Mouse (Mus musculus) liver, embryonic 16.5 days (tissue): ENCODE data around the gene Unc13d. TPM values are rescaled to one million over a fixed set of nuclear protein-coding genes. Genes with fewer than 3 reads are reported as not detected.

Experiments used
- ATAC-seq: fragments of 200-750 bp; cut with Nextera tagmentation; 2 replicates; pipeline ENCODE4 v1.8.0; 2017; ENCODE audit warnings: low read depth, mild to moderate bottlenecking, moderate number of reproducible peaks, moderate library complexity
- H3K27ac ChIP-seq: fragments of 300-500 bp; sonication (generic); 2 replicates; pipeline ENCODE4 v1.5.1; 2014; ENCODE audit warnings: mild to moderate bottlenecking, low read length
- H3K27me3 ChIP-seq: fragments of 300-500 bp; sonication (generic); 2 replicates; pipeline ENCODE4 v1.6.1; 2014; ENCODE audit warnings: low read depth, low read length, mixed read lengths; ENCODE audit not compliant: control insufficient read depth, insufficient read depth
- H3K36me3 ChIP-seq: fragments of 300-500 bp; sonication (generic); 2 replicates; pipeline ENCODE4 v1.6.1; 2014; ENCODE audit warnings: mild to moderate bottlenecking; ENCODE audit not compliant: control insufficient read depth, insufficient read depth
- H3K4me1 ChIP-seq: fragments of 300-500 bp; sonication (generic); 2 replicates; pipeline ENCODE4 v1.6.1; 2014; ENCODE audit warnings: low read depth, low read length, mixed read lengths; ENCODE audit not compliant: control insufficient read depth
- H3K4me2 ChIP-seq: fragments of 300-500 bp; sonication (generic); 2 replicates; pipeline ENCODE4 v1.6.1; 2014; ENCODE audit warnings: low read depth, low read length, mixed read lengths
- H3K4me3 ChIP-seq: fragments of 300-500 bp; sonication (generic); 2 replicates; pipeline ENCODE4 v1.5.1; 2014; ENCODE audit warnings: low read depth, mild to moderate bottlenecking, low read length
- H3K9ac ChIP-seq: fragments of 300-500 bp; sonication (generic); 2 replicates; pipeline ENCODE4 v1.6.1; 2014; ENCODE audit warnings: low read depth, low read length
- H3K9me3 ChIP-seq: fragments of 300-500 bp; sonication (generic); replicated peaks from 2 replicates; pipeline ENCODE4 v1.6.1; 2016; ENCODE audit warnings: low read length; ENCODE audit not compliant: control insufficient read depth
- WGBS: fragments of 180-500 bp; shearing (Covaris S2); extraction: QIAGEN DNeasy Blood & Tissue Kit; methylation state at CpG from one replicate; pipeline ENCODE4 v1.1.7; 2014; ENCODE audit not compliant: insufficient replicate concordance; 5-methylcytosine and 5-hydroxymethylcytosine counted together
- polyA plus RNA-seq: library from polyadenylated mRNA; unstranded; fragments of >200 nt; fragmentation: Nextera tagmentation; extraction: Ambion mirVana; gene quantifications from 2 replicates; pipeline ENCODE4 v1.2.1, GENCODE M21; 2015

Gene Unc13d
- polyA plus RNA-seq, 1 experiment from 2014 or later = 17.8 TPM

DNA sequence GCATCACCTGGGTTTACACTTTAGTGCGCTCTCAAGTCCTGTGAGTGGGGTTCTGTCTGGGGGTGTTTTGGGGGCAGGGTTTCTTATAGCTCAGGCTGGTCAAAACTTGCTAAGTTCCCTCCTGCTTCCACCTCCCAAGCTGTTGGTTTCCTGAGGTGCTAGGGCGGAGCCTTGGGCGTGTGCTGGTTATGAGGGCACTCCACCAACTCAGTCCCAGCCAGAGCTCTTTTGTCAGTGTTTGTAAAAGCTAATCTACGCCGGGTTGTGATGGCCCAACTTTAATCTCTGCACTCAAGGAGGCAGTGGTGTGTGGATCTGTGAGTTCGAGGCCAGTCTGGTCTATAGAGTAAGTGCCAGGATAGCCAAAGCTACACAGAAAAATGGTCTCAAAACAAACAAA is 6.4 kb upstream of the Unc13d start:
- no peak for ATAC-seq
- H3K27ac ChIP-seq = peak overlapping the region; percentile 76
- WGBS = 38% methylated on average over 6 of the region's 6 CpGs
- H3K9ac ChIP-seq = peak overlapping the region; percentile 40
- peaks cover 58% of the 10 kb centered on the region for H3K4me1 ChIP-seq
- H3K27me3 ChIP-seq = no peaks in the 10 kb centered on the region
- H3K4me3 ChIP-seq = peak overlapping the region; percentile 65
- peak overlapping the region; percentile 72 for H3K4me2 ChIP-seq
- H3K9me3 ChIP-seq = no peaks in the 10 kb centered on the region
- H3K36me3 ChIP-seq = peaks cover 42% of the 10 kb centered on the region

DNA sequence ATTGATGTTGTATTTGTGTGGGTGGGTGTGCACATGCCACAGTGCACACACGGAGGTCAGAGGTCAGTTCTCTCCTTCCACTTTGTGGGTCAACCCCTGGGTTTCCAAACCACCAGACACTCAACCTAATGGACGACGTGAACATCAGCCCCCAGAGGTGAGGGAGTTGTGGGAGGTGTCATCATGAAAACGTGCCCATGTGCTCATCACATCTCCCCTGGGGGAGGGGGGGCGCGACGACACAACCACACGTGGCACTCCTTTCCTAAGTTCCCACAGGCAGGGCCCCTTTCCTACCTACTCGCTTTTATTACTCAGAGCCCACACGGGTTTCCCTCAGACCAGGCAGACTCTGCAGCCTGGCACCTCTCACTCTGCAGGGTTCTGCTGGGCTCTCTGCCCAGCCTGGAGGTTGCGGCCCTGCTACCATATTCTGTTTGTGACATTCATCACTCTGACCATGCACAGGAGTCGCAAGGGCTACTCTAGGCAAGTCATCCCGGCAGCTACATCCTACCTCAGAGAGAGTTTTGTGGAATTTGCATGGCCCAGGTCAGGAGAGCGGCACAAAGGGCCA is 5.4 kb upstream of the Unc13d start:
- peaks cover 46% of the 10 kb centered on the region for H3K36me3 ChIP-seq
- H3K4me2 ChIP-seq = no peak overlapping the region
- WGBS = 81% methylated on average over 14 of the region's 14 CpGs
- H3K27me3 ChIP-seq = no peaks in the 10 kb centered on the region
- peaks cover 60% of the 10 kb centered on the region for H3K4me1 ChIP-seq
- H3K9me3 ChIP-seq = no peaks in the 10 kb centered on the region
- no peak overlapping the region for H3K4me3 ChIP-seq
- peak overlapping the region; percentile 76; the same call in 1 of the 2 replicates for H3K27ac ChIP-seq
- no peak overlapping the region for H3K9ac ChIP-seq
- no peak for ATAC-seq

DNA sequence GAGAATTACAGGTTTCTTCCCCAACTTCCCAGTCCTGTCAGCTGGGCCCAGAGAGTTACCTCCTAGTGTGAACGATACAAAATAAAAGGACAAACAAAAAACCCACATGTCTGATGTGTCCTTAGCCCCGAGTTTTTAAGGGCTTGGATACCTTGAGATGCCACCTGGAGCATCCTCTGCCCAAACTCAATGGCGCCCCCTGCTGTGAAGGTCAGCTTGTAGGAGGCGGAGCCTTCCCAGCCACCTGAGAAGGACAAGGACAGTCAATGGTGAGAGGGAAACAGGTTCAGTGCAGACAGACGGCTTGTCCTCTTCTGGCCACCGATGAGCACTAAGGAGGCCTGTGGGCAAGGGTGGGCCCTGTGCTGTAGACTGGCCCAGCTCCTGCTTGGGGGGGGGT is 3.3 kb upstream of the Unc13d start:
- H3K4me2 ChIP-seq = no peak overlapping the region
- WGBS = 57% methylated on average over 6 of the region's 6 CpGs
- no peak overlapping the region for H3K4me3 ChIP-seq
- H3K4me1 ChIP-seq = peaks cover 72% of the 10 kb centered on the region
- no peaks in the 10 kb centered on the region for H3K9me3 ChIP-seq
- no peak overlapping the region for H3K9ac ChIP-seq
- no peak for ATAC-seq
- H3K27ac ChIP-seq = no peak overlapping the region
- no peaks in the 10 kb centered on the region for H3K27me3 ChIP-seq
- H3K36me3 ChIP-seq = peaks cover 46% of the 10 kb centered on the region

DNA sequence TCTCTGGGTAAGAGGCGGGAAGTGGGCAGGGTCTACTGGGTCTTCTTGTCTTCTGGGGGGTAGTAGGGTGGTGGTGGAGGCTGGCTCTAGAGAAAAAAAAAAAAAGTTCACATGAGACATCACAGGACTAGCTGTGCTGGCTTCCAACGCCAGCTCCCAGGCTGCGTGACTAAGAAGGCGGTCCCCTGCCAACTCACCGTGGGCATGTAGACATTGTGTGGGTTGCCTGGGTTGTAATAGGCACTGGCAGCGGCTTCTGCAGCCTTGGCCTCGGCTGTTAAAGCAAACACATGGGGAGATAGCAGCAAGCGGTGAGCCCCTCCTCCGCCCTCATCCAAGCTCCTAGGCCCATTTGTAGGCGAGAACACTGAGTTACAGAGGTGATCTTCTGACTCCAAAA is 1.8 kb upstream of the Unc13d start:
- peaks cover 66% of the 10 kb centered on the region for H3K4me1 ChIP-seq
- 56% methylated on average over 10 of the region's 10 CpGs for WGBS
- no peak for ATAC-seq
- no peak overlapping the region; the same call in 1 of the 2 replicates for H3K27ac ChIP-seq
- no peak overlapping the region for H3K9ac ChIP-seq
- H3K4me3 ChIP-seq = no peak overlapping the region
- H3K27me3 ChIP-seq = no peaks in the 10 kb centered on the region
- H3K4me2 ChIP-seq = no peak overlapping the region
- no peaks in the 10 kb centered on the region for H3K9me3 ChIP-seq
- peaks cover 46% of the 10 kb centered on the region for H3K36me3 ChIP-seq

DNA sequence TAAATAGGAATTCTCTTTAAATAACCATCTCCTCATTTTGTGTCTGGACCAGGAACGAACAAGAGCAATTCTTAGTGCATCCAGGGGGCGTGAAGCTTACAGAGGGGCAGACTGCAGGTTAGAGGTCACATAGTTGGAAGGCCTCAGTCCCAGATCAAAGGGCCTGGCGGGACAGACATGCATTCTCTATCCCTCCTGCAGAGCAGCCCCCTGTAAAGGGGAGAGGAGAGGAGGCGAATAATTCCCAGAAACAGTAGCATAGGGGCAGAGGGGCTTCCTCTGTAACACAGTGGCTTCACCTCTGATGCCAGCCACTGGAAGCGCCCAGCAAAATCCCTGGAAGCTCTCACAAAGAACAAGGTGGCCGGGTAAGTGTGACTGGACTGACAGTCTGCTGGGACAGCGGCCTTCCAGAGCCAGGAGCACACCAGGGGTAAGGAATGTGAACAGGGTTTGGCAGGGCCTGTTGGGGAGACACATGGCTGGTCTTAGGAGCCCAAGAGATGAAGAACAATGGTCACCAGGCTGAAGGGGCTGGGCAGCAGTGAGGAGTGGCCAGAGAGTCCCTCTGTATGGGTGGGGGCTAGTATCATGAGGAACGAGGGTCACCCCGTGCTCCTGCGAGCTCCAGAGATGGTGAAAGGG is 1.0 kb upstream of the Unc13d start:
- Histone ChIP-seq H3K36me3 (peaks cover 46% of the 10 kb centered on the region), H3K9me3 (no peaks in the 10 kb centered on the region), H3K27ac (peak overlapping the region; percentile 14), H3K4me2 (peak overlapping the region; percentile 93; the same call in 1 of the 2 replicates), H3K9ac (no peak overlapping the region), H3K4me3 (no peak overlapping the region), H3K27me3 (no peaks in the 10 kb centered on the region), H3K4me1 (peaks cover 59% of the 10 kb centered on the region)
- no peak for ATAC-seq
- 56% methylated on average over 10 of the region's 10 CpGs for WGBS

DNA sequence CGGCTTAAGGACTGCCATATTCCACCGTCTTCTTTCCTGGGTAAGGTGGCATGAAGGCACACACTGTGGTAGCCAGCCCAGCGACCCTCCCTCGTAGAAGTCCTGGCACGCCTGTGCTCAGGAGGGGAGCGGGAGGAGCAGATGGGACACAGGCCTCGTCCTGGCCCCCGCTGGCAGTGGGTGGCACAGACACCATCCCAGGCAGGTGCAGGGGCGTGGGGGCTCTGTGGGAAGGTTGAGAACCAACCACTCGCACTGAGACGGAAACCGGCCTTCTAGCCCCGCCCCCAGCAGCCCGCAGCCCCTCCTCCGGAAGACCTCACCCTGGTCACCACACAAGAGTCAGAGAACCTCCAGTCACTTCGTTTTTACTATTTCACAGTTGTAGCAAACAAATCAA is 460 bp upstream of the Unc13d start:
- H3K4me1 ChIP-seq = peaks cover 55% of the 10 kb centered on the region
- WGBS = 5% methylated on average over 16 of the region's 16 CpGs
- peak overlapping the region; percentile 93 for H3K4me2 ChIP-seq
- H3K36me3 ChIP-seq = peaks cover 40% of the 10 kb centered on the region
- no peaks in the 10 kb centered on the region for H3K27me3 ChIP-seq
- peak overlapping the region; percentile 68 for H3K4me3 ChIP-seq
- no peaks in the 10 kb centered on the region for H3K9me3 ChIP-seq
- H3K27ac ChIP-seq = peak overlapping the region; percentile 97
- ATAC-seq = peak; percentile 12; the same call in 1 of the 2 replicates
- peak overlapping the region; percentile 83 for H3K9ac ChIP-seq

DNA sequence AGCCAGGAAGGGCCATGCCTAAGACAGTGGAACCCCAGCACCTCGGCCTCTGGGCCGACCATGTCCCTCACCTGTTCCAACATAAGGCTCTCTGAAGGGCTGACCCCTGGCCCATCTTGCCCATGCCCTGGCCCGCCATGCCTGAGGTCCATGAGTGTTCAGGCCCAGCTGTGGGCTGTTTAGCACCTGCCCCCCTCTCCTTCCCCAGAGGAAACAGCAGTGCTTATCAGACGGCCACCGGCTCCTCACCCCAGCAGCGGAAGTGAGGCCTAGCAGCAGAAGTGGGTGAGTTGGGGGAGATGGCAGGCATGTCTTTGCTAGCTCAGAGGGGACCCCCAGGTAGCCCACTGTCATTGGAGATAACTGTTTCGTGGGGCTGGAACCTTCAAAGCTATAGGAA is 925 bp downstream of the Unc13d start:
- ATAC-seq = peak; percentile 49

DNA sequence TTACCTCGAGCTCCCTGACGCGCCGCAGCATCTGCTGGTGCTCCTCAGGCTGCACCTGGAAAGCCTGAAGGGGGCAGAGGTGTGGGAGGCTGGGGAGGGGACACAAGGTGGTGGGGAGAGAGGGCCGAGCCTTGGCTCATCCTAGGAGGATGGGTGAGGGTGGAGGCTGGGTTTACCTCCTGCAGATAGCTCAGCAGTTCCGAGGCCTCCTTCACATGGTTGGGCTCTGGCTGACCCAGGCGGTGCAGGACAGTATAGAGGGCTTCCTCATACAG is 1.6 kb downstream of the Unc13d start:
- peak overlapping the region; percentile 83 for H3K9ac ChIP-seq
- no peaks in the 10 kb centered on the region for H3K27me3 ChIP-seq
- H3K4me2 ChIP-seq = peak overlapping the region; percentile 93
- peaks cover 53% of the 10 kb centered on the region for H3K4me1 ChIP-seq
- peak overlapping the region; percentile 68 for H3K4me3 ChIP-seq
- ATAC-seq = no peak
- 33% methylated on average over 7 of the region's 7 CpGs for WGBS
- H3K9me3 ChIP-seq = no peaks in the 10 kb centered on the region
- H3K36me3 ChIP-seq = peaks cover 24% of the 10 kb centered on the region
- peak overlapping the region; percentile 97 for H3K27ac ChIP-seq

More for the DNA sequence above, 925 bp downstream of the Unc13d start:
- peak overlapping the region; percentile 83 for H3K9ac ChIP-seq
- peak overlapping the region; percentile 97 for H3K27ac ChIP-seq
- WGBS = 12% methylated on average over 7 of the region's 7 CpGs
- H3K4me2 ChIP-seq = peak overlapping the region; percentile 93
- H3K4me1 ChIP-seq = peaks cover 55% of the 10 kb centered on the region
- peak overlapping the region; percentile 68 for H3K4me3 ChIP-seq
- H3K9me3 ChIP-seq = no peaks in the 10 kb centered on the region
- peaks cover 30% of the 10 kb centered on the region for H3K36me3 ChIP-seq
- H3K27me3 ChIP-seq = no peaks in the 10 kb centered on the region

DNA sequence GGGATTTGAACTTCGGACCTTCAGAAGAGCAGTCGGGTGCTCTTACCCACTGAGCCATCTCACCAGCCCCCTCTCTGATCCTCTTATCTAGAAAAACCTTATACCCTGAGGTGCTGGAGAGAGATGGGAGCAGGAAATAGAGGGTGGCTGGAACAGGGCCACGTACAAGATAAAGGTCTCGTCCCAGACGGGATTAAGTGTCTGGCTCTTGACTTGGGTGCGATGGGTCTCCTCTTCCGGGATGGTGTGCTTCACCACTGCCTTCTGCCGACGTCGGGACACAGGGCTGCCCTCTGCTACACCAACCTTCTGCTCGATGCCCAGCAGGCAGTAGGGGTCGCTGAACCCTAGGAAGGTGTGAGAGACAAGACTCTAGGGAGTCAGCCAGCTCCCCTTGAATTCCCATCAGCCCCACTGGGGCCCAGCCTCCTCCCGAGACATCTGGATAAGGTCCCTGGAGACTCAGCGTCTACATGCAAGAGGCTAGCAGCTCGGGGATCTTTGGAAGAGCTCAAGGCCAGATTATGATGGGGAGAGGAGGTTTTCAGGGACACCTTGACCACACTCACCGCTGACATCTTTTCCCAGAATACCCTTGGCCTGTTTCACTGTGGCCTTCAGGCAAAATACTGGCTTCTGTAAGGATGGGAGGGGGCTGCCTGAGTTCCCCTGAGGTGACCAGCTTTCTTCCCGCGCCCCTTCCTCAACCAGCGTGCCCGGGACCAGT is 2.1 kb downstream of the Unc13d start:
- H3K27ac ChIP-seq = peak overlapping the region; percentile 97
- peaks cover 19% of the 10 kb centered on the region for H3K36me3 ChIP-seq
- peak overlapping the region; percentile 83; the same call in 1 of the 2 replicates for H3K9ac ChIP-seq
- 27% methylated on average over 20 of the region's 20 CpGs for WGBS
- peak overlapping the region; percentile 93 for H3K4me2 ChIP-seq
- ATAC-seq = no peak
- no peaks in the 10 kb centered on the region for H3K9me3 ChIP-seq
- H3K4me1 ChIP-seq = peaks cover 53% of the 10 kb centered on the region
- H3K27me3 ChIP-seq = no peaks in the 10 kb centered on the region
- peak overlapping the region; percentile 68 for H3K4me3 ChIP-seq
